Mouse (Mus musculus): ENCODE results near the gene Dnaic2. TPM values are rescaled to one million over a fixed set of nuclear protein-coding genes. Genes with fewer than 3 reads are reported as not detected.

Gene Dnaic2
- total RNA-seq, 4 experiments from 2014 or later = 0.47 TPM; not detected in 3

- DNase-seq (ENCODE audit: low spot score) = no peak
Observed at GRCm38 (mm10) chr11:114797176-114797575, 70.0 kb downstream of the Dnaic2 start.

DNA sequence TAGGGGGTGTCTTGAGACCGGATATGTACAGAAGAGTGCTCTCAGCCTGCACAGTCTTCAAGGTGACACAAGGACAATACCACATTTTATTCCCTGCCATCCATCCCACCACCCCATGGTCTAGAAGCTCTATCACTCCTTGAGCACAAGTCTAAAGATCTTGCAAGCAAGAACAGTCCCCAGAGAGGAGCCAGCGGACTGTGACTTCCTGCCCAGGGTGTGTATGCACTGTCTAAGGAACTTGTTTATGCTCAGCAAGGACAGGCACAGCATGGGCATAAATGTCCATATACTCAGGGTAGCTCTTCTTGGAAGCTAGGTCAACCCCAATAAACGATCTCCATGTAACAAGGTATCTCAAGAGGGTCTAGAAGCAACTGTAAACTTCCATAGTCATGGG lies 70.8 kb downstream of the Dnaic2 start:
- DNase-seq (ENCODE audit: low spot score) = no peak

GRCm38 (mm10) chr11:114798624-114799023 lies 71.4 kb downstream of the Dnaic2 start, which contains the start of gene Gpr142:
TSS of gene Gpr142 (plus strand) at chr11:114798924.
- no peak for DNase-seq (ENCODE audit: low spot score)

DNA sequence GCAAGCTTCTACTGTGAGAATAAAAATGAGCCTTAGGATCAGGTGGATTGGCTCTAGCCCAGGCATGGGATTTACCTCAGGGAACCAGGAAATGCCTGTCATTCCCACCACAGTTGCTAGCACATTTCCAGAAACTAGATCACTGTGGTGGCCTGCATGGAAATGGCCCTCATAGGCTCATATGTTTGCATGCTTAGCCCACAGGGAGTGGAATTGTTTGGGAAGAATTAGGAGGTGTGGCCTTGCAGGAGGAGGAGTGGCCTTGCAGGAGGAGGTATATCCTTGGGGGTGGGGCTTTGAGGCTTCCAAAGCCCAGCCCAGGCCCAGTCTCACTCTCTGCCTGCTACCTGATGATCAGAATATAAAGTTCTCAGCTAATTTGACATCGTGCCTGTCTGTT lies 74.7 kb downstream of the Dnaic2 start:
- no peak for DNase-seq (ENCODE audit: low spot score)

GRCm38 (mm10) chr11:114802540-114803267 lies 75.5 kb downstream of the Dnaic2 start:
- DNase-seq (ENCODE audit: low spot score) = no peak

DNA sequence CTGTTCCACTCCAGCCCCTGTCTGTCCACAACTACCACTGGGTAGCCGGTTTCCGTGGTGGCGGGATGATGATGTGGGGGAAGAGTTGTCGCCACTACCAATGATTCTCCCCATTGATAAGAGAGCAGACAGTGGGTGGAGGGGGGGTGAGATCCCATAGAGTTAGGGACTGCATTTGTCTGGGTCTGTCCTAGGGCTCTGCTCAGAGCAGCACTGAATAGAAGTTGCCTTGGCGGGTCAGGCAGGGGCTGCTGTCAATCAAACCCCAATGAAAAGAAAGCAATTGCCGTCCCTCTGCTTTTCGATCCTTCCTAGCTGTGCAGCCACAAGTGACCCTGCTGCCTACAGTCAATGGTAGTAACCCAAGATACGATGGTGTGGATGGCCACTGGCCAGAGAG lies 76.8 kb downstream of the Dnaic2 start:
- no peak for DNase-seq (ENCODE audit: low spot score)

- no peak for DNase-seq (ENCODE audit: low spot score)
Observed at GRCm38 (mm10) chr11:114807025-114807424, 79.8 kb downstream of the Dnaic2 start.

Other genes with a start within 250 kb of the Dnaic2 start
- gene Rpl38, start 58.9 kb upstream of the Dnaic2 start, total RNA-seq (2022) = 100 to 1,000 TPM; 505 to 715 (median 618) TPM
- 1 to 10 TPM; 3.0 to 4.6 (median 3.4) TPM for gene Ttyh2, start 52.0 kb upstream of the Dnaic2 start, total RNA-seq (2022)
- under 1 TPM; 0.25 to 0.80 (median 0.42) TPM for gene Kif19a, start 38.0 kb downstream of the Dnaic2 start, total RNA-seq (2022)
- gene Btbd17, start 68.5 kb downstream of the Dnaic2 start, total RNA-seq (2022) = not detected
- gene Gpr142, start 71.5 kb downstream of the Dnaic2 start, total RNA-seq (2022) = not detected
- gene Gprc5c, start 123.7 kb downstream of the Dnaic2 start, total RNA-seq (2022) = 1 to 10 TPM; 7.3 to 9.6 (median 9.1) TPM
- 1 to 10 TPM in 1 of 4 experiments, under 1 TPM in 3; 0.38 to 1.6 (median 0.86) TPM for gene Cd300a, start 162.6 kb downstream of the Dnaic2 start, total RNA-seq (2022)
- 1 to 10 TPM in 2 of 4 experiments, under 1 TPM in 2; 0.38 to 1.2 (median 0.73) TPM for gene Cd300lb, start 207.0 kb downstream of the Dnaic2 start, total RNA-seq (2022)
- gene Cd300c, start 241.7 kb downstream of the Dnaic2 start, total RNA-seq (2022) = not detected

Measured in heart, adult 8-10 months (tissue).